Mouse (Mus musculus) hindbrain, embryonic 13.5 days (tissue): ENCODE measurements around the gene Btbd35f29. TPM values are rescaled to one million over a fixed set of nuclear protein-coding genes. Genes with fewer than 3 reads are reported as not detected.
"Not testable (repeated sequence)": the region's sequence is repeated elsewhere in the genome, so short reads cannot be mapped to it uniquely, and the experiment has no call there.

Experiments used
- ATAC-seq: fragments of 200-750 bp; cut with Nextera tagmentation; 2 replicates; pipeline ENCODE4 v1.8.0; 2017; ENCODE audit warnings: moderate TSS enrichment; ENCODE audit not compliant: low FRiP score
- H3K27ac ChIP-seq: fragments of 300-500 bp; sonication (generic); 2 replicates; pipeline ENCODE4 v1.5.1; 2015; ENCODE audit warnings: inconsistent platforms, mild to moderate bottlenecking, moderate library complexity
- H3K27me3 ChIP-seq: fragments of 300-500 bp; sonication (generic); 2 replicates; pipeline ENCODE4 v1.6.1; 2015; ENCODE audit warnings: mild to moderate bottlenecking, inconsistent platforms
- H3K36me3 ChIP-seq: fragments of 300-500 bp; sonication (generic); 2 replicates; pipeline ENCODE4 v1.6.1; 2015; ENCODE audit warnings: mild to moderate bottlenecking, inconsistent platforms
- H3K4me1 ChIP-seq: fragments of 300-500 bp; sonication (generic); replicated peaks from 2 replicates; pipeline ENCODE4 v1.6.1; 2015; ENCODE audit warnings: inconsistent platforms
- H3K4me2 ChIP-seq: fragments of 300-500 bp; sonication (generic); 2 replicates; pipeline ENCODE4 v1.6.1; 2015; ENCODE audit warnings: inconsistent platforms, mild to moderate bottlenecking, moderate library complexity
- H3K4me3 ChIP-seq: fragments of 300-500 bp; sonication (generic); 2 replicates; pipeline ENCODE4 v1.5.1; 2015; ENCODE audit warnings: mild to moderate bottlenecking, inconsistent platforms
- H3K9ac ChIP-seq: fragments of 300-500 bp; sonication (generic); 2 replicates; pipeline ENCODE4 v1.6.1; 2015; ENCODE audit warnings: mild to moderate bottlenecking, inconsistent platforms
- H3K9me3 ChIP-seq: fragments of 300-500 bp; sonication (generic); 2 replicates; pipeline ENCODE4 v1.6.1; 2016; ENCODE audit warnings: inconsistent platforms
- WGBS: fragments of 180-500 bp; shearing (Covaris S2); methylation state at CpG from one replicate; pipeline ENCODE4 v1.1.7; 2015; 5-methylcytosine and 5-hydroxymethylcytosine counted together
- polyA plus RNA-seq: library from polyadenylated mRNA; unstranded; fragments of >200 nt; fragmentation: Nextera tagmentation; extraction: Ambion mirVana; gene quantifications from 2 replicates; pipeline ENCODE4 v1.2.1, GENCODE M21; 2015

The Btbd35f29 gene
- polyA plus RNA-seq: not detected in 2 replicates

- not testable (repeated sequence) for H3K4me2 ChIP-seq, H3K4me3 ChIP-seq, H3K27me3 ChIP-seq, ATAC-seq, H3K4me1 ChIP-seq, H3K9me3 ChIP-seq, H3K9ac ChIP-seq, H3K36me3 ChIP-seq, H3K27ac ChIP-seq
- WGBS: no CpG with 5 or more reads among the region's 4 CpGs
Observed at GRCm38 (mm10) chrX:31117374-31117773, at the start of gene Btbd35f29. Gene Btbd35f29 (plus strand): TSS chrX:31117674.

- not testable (repeated sequence) for H3K27me3 ChIP-seq, H3K4me1 ChIP-seq, H3K4me3 ChIP-seq, H3K36me3 ChIP-seq, H3K4me2 ChIP-seq, ATAC-seq, H3K9ac ChIP-seq, H3K27ac ChIP-seq
- 83% methylated on average over 2 of the region's 2 CpGs for WGBS
- H3K9me3 ChIP-seq: peaks cover 36% of the 10 kb centered on the region
Observed at GRCm38 (mm10) chrX:31141416-31141815, 23.9 kb downstream of the Btbd35f29 start.

DNA sequence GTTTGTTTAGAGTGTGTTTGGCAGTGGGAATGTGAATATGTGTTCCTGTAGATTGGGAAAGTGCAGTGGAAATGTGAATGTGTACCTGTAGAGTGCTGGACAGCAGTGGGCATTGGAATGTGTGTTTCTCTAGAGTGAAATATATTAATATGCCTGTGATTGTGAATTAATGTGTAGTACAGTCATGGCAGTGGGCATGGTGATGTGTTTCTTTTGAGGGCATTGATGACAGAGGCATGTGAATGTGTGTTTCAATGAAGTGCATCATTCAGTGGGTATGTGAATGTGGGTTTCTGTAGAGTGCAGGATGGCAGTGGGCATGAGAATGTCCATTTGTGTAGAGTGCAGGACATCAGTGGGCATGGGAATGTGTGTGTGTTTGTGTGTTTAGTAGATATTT, 27.7 kb downstream of the Btbd35f29 start:
- H3K4me2 ChIP-seq, H3K36me3 ChIP-seq, ATAC-seq, H3K4me3 ChIP-seq, H3K9ac ChIP-seq, H3K27me3 ChIP-seq, H3K4me1 ChIP-seq, H3K27ac ChIP-seq: not testable (repeated sequence)
- peaks cover 35% of the 10 kb centered on the region for H3K9me3 ChIP-seq

DNA sequence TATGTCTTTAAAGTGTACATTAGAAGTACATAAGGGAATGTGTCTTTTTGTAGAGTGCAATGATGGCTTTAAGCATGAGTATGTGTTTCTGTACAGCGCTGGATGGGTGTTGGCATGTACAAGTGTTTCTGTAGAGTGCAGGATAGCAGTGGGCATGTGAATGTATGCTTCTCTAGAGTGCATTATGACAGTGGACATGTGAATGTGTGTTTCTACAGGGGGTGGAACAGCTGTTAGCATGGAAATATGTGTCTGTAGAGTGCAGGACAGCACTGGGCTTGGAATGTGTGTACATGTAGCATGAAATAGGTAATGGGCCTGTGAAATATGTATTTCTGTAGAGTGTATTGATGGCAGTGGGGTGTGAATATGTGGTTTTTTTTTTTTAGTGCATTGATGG, 28.4 kb downstream of the Btbd35f29 start:
- H3K9me3 ChIP-seq: peaks cover 32% of the 10 kb centered on the region
- not testable (repeated sequence) for H3K4me3 ChIP-seq, H3K27ac ChIP-seq, H3K4me1 ChIP-seq, H3K4me2 ChIP-seq, ATAC-seq, H3K27me3 ChIP-seq, H3K9ac ChIP-seq, H3K36me3 ChIP-seq
- WGBS: 83% methylated on average over 1 of the region's 1 CpGs

DNA sequence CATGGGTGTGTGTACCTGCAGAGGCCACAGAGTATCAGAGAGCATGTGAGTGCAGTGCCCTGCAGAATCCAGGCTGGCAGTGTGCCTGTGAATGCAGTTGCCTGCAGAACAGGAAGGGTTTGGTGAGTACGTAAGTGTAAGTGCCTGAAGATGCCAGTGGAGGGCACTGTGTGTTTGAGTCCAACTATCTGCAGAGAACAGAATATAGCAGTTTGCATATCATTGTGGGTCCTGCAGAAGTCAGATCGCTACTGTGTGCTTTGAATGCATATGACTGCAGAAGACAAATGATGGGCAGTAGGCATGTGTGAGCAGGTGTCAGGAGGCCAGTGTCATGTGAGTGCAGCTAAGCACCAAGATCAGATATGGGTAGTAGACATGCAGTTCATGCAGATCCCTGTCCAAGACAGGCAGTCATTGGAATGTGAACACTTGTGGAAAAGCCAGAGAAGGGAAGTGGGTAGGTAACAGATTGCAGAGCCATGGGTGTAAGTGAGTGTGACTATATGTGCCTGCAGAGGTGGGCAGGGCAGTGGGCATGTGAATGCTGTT, 41.1 kb downstream of the Btbd35f29 start:
- H3K4me3 ChIP-seq, H3K36me3 ChIP-seq, ATAC-seq, H3K27me3 ChIP-seq, H3K9ac ChIP-seq, H3K4me1 ChIP-seq, H3K27ac ChIP-seq, H3K4me2 ChIP-seq: not testable (repeated sequence)
- peaks cover 38% of the 10 kb centered on the region for H3K9me3 ChIP-seq
- 87% methylated on average over 2 of the region's 2 CpGs for WGBS

DNA sequence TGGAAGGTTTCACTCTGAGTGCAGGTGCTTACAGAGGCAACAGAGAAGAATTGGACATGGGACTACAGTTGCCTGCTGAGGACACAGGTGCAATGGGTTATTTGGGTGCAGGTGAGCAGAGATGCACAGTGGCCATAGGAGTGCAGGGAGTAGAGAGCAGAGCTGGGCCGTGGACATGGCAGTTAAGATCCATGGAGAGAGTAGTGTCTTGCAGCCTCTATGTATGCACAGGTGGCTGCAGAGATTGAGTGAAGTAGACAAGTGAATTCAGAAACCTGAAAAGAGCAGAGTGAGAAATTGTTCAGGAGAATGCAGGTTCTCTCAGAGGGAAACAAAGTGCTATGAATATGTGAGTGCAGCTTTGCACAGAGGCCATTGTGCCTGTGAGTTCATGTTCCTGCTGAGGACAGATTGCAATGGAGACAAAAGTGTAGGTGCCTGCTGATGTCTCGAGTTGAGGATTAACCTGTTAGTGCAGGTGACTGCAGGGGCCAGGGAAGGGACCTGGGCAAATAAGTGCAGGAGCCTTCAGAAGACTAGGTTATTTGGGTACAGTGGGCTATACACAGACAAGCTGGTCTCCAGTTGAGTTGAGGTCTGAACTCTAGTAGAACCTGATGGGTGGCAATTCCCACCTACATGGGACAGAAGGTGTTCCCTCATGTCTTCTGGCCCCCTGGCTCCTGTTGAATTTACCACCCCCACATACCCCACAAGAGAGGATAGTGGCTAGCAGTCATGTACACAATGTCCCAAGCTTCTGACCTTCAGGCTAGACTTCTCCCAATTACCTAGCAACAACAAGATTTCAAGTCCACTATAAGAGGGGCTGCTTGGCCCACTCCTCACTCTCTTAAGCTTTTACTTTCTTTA, 42.2 kb downstream of the Btbd35f29 start:
- not testable (repeated sequence) for H3K4me2 ChIP-seq, H3K27ac ChIP-seq, H3K4me1 ChIP-seq, H3K9ac ChIP-seq, H3K36me3 ChIP-seq, H3K4me3 ChIP-seq, ATAC-seq, H3K27me3 ChIP-seq
- H3K9me3 ChIP-seq: peaks cover 42% of the 10 kb centered on the region
- WGBS: 70% methylated on average over 2 of the region's 2 CpGs

GRCm38 (mm10) chrX:31160554-31160953, 43.1 kb downstream of the Btbd35f29 start:
- H3K9me3 ChIP-seq: peaks cover 49% of the 10 kb centered on the region
- not testable (repeated sequence) for H3K4me1 ChIP-seq, H3K27me3 ChIP-seq, H3K4me3 ChIP-seq, H3K9ac ChIP-seq, ATAC-seq, H3K4me2 ChIP-seq, H3K36me3 ChIP-seq, H3K27ac ChIP-seq
- WGBS: 81% methylated on average over 4 of the region's 4 CpGs

- H3K36me3 ChIP-seq, H3K27me3 ChIP-seq, H3K4me2 ChIP-seq, H3K9ac ChIP-seq, H3K4me3 ChIP-seq, ATAC-seq, H3K4me1 ChIP-seq, H3K27ac ChIP-seq: not testable (repeated sequence)
- 85% methylated on average over 3 of the region's 3 CpGs for WGBS
- H3K9me3 ChIP-seq: peaks cover 49% of the 10 kb centered on the region
Observed at GRCm38 (mm10) chrX:31162638-31163037, 45.2 kb downstream of the Btbd35f29 start.

- H3K9me3 ChIP-seq: peaks cover 32% of the 10 kb centered on the region
- ATAC-seq, H3K27me3 ChIP-seq, H3K4me2 ChIP-seq, H3K36me3 ChIP-seq, H3K4me3 ChIP-seq, H3K27ac ChIP-seq, H3K4me1 ChIP-seq, H3K9ac ChIP-seq: not testable (repeated sequence)
- WGBS: 93% methylated on average over 3 of the region's 3 CpGs
Observed at GRCm38 (mm10) chrX:31165193-31165592, 47.7 kb downstream of the Btbd35f29 start.

Other genes starting within 250 kb of the Btbd35f29 start
- not detected in 2 replicates for gene Spin2f, start 136.2 kb downstream of the Btbd35f29 start, polyA plus RNA-seq
- not detected in 2 replicates for gene Btbd35f26, start 218.8 kb downstream of the Btbd35f29 start, polyA plus RNA-seq